Mouse (Mus musculus) ES-E14 (cell line): ENCODE results near the gene Ppcs.

Source experiments
- CHD2 ChIP-seq: IDR thresholded peaks from 2 replicates; pipeline ENCODE4 v1.6.1; 2014; ENCODE audit warnings: mild to moderate bottlenecking, low read depth, low read length, inconsistent platforms
- HCFC1 ChIP-seq: IDR thresholded peaks from 2 replicates; pipeline ENCODE4 v1.6.1; 2012; ENCODE audit warnings: low read length, inconsistent platforms, borderline replicate concordance; ENCODE audit not compliant: insufficient read depth
- MAFK ChIP-seq: IDR thresholded peaks from 2 replicates; pipeline ENCODE4 v1.6.1; 2014; ENCODE audit warnings: mild to moderate bottlenecking, low read depth, low read length, inconsistent platforms; ENCODE audit not compliant: insufficient read depth
- ZC3H11A ChIP-seq: IDR thresholded peaks from 2 replicates; pipeline ENCODE4 v1.6.1; 2012; ENCODE audit warnings: low read depth, mild to moderate bottlenecking, inconsistent platforms, low read length, borderline replicate concordance
- ZNF384 ChIP-seq: IDR thresholded peaks from 2 replicates; pipeline ENCODE4 v1.6.1; 2012; ENCODE audit warnings: low read depth, low read length, inconsistent platforms

DNA sequence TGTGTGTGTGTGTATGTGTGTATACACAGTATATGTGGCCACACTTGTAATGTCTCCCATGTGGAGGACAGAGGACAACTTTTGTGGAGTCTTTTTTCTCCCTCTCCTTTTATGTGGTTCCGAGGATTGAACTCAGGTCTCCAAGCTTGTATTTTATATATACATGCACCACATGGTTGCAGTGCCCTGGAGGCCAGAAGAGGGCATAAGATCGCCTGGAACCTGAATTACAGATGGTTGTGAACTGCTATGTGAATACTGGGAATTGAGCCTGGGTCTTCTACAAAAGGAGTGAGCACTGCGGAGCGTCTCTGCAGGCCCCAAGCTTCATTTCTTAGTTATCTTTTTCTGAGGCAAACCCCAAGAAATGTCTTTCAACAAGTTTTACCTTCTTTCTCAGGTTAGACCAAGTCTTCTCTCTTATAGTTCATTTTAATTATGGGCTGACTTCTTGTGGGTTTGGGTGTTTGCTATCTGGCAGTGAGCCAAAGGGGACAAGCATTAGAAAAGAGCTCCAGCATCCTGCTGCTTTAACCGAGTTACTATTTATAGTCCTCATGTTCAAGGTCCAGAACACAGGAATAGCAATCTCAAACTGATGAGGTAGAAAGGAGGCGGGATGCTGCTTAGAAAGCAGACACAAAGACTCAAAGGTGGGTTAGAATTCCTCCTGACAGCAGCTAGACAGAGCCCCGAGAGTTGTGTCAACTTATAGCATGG is 40.6 kb downstream of the Ppcs start:
- TF ChIP-seq ZNF384 (no peak), HCFC1 (no peak), MAFK (no peak), CHD2 (no peak), ZC3H11A (no peak)
